Mouse (Mus musculus) hindbrain, embryonic 10.5 days (tissue): ENCODE results near the gene Pax2. TPM values are rescaled to one million over a fixed set of nuclear protein-coding genes. Genes with fewer than 3 reads are reported as not detected.

Experiments
- DNase-seq: peaks from one replicate; pipeline ENCODE4 v3.0.0-alpha.2; 2017; ENCODE audit warnings: low spot score
- H3K27ac ChIP-seq: fragments of 300-500 bp; sonication (generic); 2 replicates; pipeline ENCODE4 v1.5.1; 2016; ENCODE audit warnings: mild to moderate bottlenecking, moderate library complexity
- H3K27me3 ChIP-seq: fragments of 300-500 bp; sonication (generic); 2 replicates; pipeline ENCODE4 v1.6.1; 2016; ENCODE audit warnings: mild to moderate bottlenecking; ENCODE audit not compliant: poor library complexity, insufficient read depth, severe bottlenecking
- H3K36me3 ChIP-seq: fragments of 300-500 bp; sonication (generic); 2 replicates; pipeline ENCODE4 v1.6.1; 2016; ENCODE audit warnings: mild to moderate bottlenecking, moderate library complexity
- H3K4me1 ChIP-seq: fragments of 300-500 bp; sonication (generic); replicated peaks from 2 replicates; pipeline ENCODE4 v1.6.1; 2016; ENCODE audit warnings: mild to moderate bottlenecking
- H3K4me3 ChIP-seq: fragments of 300-500 bp; sonication (generic); 2 replicates; pipeline ENCODE4 v1.5.1; 2016; ENCODE audit warnings: mild to moderate bottlenecking, moderate library complexity
- H3K9me3 ChIP-seq: fragments of 300-500 bp; sonication (generic); 2 replicates; pipeline ENCODE4 v1.6.1; 2016; ENCODE audit warnings: mild to moderate bottlenecking, moderate library complexity
- WGBS: fragments of 180-500 bp; shearing (Covaris S2); methylation state at CpG from one replicate; pipeline ENCODE4 v1.1.7; 2016; 5-methylcytosine and 5-hydroxymethylcytosine counted together
- polyA plus RNA-seq: library from polyadenylated mRNA; unstranded; fragments of >200 nt; fragmentation: Nextera tagmentation; extraction: Ambion mirVana; gene quantifications from 2 replicates; pipeline ENCODE4 v1.2.1, GENCODE M21; 2016

The Pax2 gene
- 3.2 and 8.2 TPM in 2 replicates for polyA plus RNA-seq

- peak within 1 kb of the TSS; percentile 51 for H3K4me3 ChIP-seq
- no peaks in the 10 kb centered on the region for H3K9me3 ChIP-seq
- H3K36me3 ChIP-seq: no peaks in the 10 kb centered on the region
- peak; percentile 62 for DNase-seq
- H3K27me3 ChIP-seq: peaks cover 100% of the 10 kb centered on the region
- WGBS: under 1% methylated on average over 52 of the region's 52 CpGs
- peak within 1 kb of the TSS; percentile 86 for H3K27ac ChIP-seq
- peaks cover 79% of the 10 kb centered on the region for H3K4me1 ChIP-seq
These were observed at the start of gene Pax2 for GRCm38 (mm10) chr19:44755693-44756420. Gene Pax2, plus strand, starts transcription at chr19:44756045.

- 79% methylated on average over 3 of the region's 3 CpGs for WGBS
- Histone ChIP-seq H3K27me3 (peaks cover 57% of the 10 kb centered on the region), H3K36me3 (no peaks in the 10 kb centered on the region), H3K4me1 (no peaks in the 10 kb centered on the region), H3K27ac (no peak overlapping the region), H3K9me3 (peaks cover 7% of the 10 kb centered on the region), H3K4me3 (no peak overlapping the region)
- no peak for DNase-seq
These were observed 47.0 kb upstream of the Pax2 start for GRCm38 (mm10) chr19:44708885-44709284.

GRCm38 (mm10) chr19:44716731-44717600 is 38.9 kb upstream of the Pax2 start:
- peaks cover 91% of the 10 kb centered on the region for H3K27me3 ChIP-seq
- peaks cover 12% of the 10 kb centered on the region for H3K9me3 ChIP-seq
- H3K27ac ChIP-seq: peak overlapping the region; percentile 45; the same call in 1 of the 2 replicates
- no peak for DNase-seq
- no peaks in the 10 kb centered on the region for H3K36me3 ChIP-seq
- WGBS: 70% methylated on average over 22 of the region's 22 CpGs
- H3K4me3 ChIP-seq: no peak overlapping the region
- peaks cover 34% of the 10 kb centered on the region for H3K4me1 ChIP-seq

GRCm38 (mm10) chr19:44719292-44720193 is 36.3 kb upstream of the Pax2 start:
- Histone ChIP-seq H3K27me3 (peaks cover 95% of the 10 kb centered on the region), H3K36me3 (no peaks in the 10 kb centered on the region), H3K4me1 (peaks cover 50% of the 10 kb centered on the region), H3K27ac (peak overlapping the region; percentile 73), H3K9me3 (peaks cover 3% of the 10 kb centered on the region; the same call in 1 of the 2 replicates), H3K4me3 (peak overlapping the region; percentile 54)
- 1% methylated on average over 30 of the region's 30 CpGs for WGBS
- peak; percentile 57 for DNase-seq

- DNase-seq: peak; percentile 72
- Histone ChIP-seq H3K4me3 (peak overlapping the region; percentile 54), H3K27me3 (peaks cover 97% of the 10 kb centered on the region), H3K36me3 (no peaks in the 10 kb centered on the region), H3K9me3 (peaks cover 3% of the 10 kb centered on the region; the same call in 1 of the 2 replicates), H3K4me1 (peaks cover 51% of the 10 kb centered on the region), H3K27ac (peak overlapping the region; percentile 73)
- WGBS: under 1% methylated on average over 29 of the region's 29 CpGs
These were observed 35.7 kb upstream of the Pax2 start for GRCm38 (mm10) chr19:44720194-44720521.

DNA sequence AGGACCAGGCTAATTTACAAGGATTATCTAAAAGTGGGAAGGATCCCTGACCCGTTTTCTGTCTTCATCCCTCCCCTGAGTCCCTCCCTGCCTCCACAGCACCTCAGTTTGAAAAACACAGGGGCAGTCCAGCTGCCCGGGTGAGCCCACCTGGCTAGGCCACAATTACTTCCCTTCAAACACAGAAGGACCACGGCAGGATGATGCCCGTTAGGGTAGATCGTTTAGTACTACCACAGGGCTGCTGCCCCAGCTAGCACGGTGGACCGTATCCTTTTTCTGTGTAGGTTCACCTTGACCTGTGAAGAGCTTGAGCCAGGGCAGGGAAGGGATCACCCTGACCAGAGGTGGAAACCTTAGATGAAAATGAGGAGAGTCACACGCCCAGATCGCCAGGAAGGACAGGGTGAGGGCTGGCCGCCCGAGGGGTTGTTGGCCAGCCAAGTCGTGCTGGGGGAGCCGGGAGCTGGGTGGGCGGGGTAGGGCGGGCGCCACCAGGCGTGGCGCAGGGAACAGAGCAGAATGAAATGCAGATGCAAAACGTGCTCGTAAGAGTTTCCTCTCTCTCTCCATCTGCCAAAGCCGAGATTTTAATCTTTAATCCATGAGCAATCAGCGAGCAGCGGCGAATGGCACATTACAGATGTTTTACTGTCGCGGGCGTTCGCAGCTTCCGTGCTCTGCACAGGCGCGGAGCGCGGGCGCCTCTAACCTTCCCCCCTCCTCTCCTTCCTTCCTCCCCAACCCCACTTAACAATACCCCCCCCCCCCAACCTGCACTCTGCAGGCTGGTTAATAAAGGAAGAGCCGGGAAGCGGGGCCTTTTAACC is 32.0 kb upstream of the Pax2 start:
- no peaks in the 10 kb centered on the region for H3K36me3 ChIP-seq
- H3K4me3 ChIP-seq: peak overlapping the region; percentile 48
- H3K4me1 ChIP-seq: peaks cover 46% of the 10 kb centered on the region
- H3K9me3 ChIP-seq: peaks cover 3% of the 10 kb centered on the region; the same call in 1 of the 2 replicates
- H3K27me3 ChIP-seq: peaks cover 97% of the 10 kb centered on the region
- H3K27ac ChIP-seq: peak overlapping the region; percentile 59
- no peak for DNase-seq
- under 1% methylated on average over 36 of the region's 36 CpGs for WGBS

GRCm38 (mm10) chr19:44725951-44726791 is 29.7 kb upstream of the Pax2 start:
- no peaks in the 10 kb centered on the region for H3K36me3 ChIP-seq
- H3K4me1 ChIP-seq: peaks cover 25% of the 10 kb centered on the region
- WGBS: under 1% methylated on average over 55 of the region's 55 CpGs
- peak overlapping the region; percentile 67 for H3K4me3 ChIP-seq
- H3K27me3 ChIP-seq: peaks cover 94% of the 10 kb centered on the region
- H3K27ac ChIP-seq: peak overlapping the region; percentile 93
- DNase-seq: peak; percentile 69
- peaks cover 3% of the 10 kb centered on the region; the same call in 1 of the 2 replicates for H3K9me3 ChIP-seq

- peaks cover 97% of the 10 kb centered on the region for H3K27me3 ChIP-seq
- 1% methylated on average over 21 of the region's 21 CpGs for WGBS
- H3K36me3 ChIP-seq: no peaks in the 10 kb centered on the region
- peak overlapping the region; percentile 42 for H3K4me3 ChIP-seq
- no peak for DNase-seq
- H3K9me3 ChIP-seq: no peaks in the 10 kb centered on the region
- peaks cover 15% of the 10 kb centered on the region for H3K4me1 ChIP-seq
- H3K27ac ChIP-seq: no peak overlapping the region
These were observed 21.7 kb upstream of the Pax2 start for GRCm38 (mm10) chr19:44734116-44734515.

DNA sequence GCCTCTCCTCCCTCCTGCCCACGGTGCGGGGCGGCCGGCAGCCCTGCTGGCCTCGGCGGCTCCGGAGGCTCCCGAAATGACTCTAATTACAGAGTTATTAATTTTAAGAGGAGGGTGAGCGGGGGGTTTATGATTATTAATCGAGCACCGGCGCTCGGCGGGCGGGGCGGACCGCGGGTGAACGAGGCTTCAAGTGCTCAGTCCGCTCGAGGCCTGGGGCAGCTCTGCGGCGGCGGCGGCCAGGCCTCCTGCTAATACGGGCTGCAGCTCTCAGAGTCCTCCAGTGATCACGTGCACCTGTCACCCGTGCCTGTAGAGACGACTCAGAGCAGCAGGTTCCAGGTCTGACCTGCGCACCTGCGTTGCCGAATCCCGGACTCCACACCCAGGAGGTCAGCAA is 21.2 kb upstream of the Pax2 start:
- Histone ChIP-seq H3K4me3 (peak overlapping the region; percentile 42), H3K27me3 (peaks cover 97% of the 10 kb centered on the region), H3K36me3 (no peaks in the 10 kb centered on the region), H3K4me1 (peaks cover 15% of the 10 kb centered on the region), H3K27ac (no peak overlapping the region), H3K9me3 (0 out of 2 replicates have a peak, but pooled peaks cover 5% of the 10 kb centered on the region)
- under 1% methylated on average over 33 of the region's 33 CpGs for WGBS
- peak; percentile 48 for DNase-seq

GRCm38 (mm10) chr19:44740300-44740699 is 15.5 kb upstream of the Pax2 start:
- Histone ChIP-seq H3K4me3 (peak overlapping the region; percentile 7), H3K4me1 (peaks cover 43% of the 10 kb centered on the region), H3K9me3 (0 out of 2 replicates have a peak, but pooled peaks cover 5% of the 10 kb centered on the region), H3K36me3 (no peaks in the 10 kb centered on the region), H3K27me3 (peaks cover 100% of the 10 kb centered on the region), H3K27ac (no peak overlapping the region)
- DNase-seq: peak; percentile 55
- WGBS: 2% methylated on average over 16 of the region's 16 CpGs
